Mouse (Mus musculus) layer of hippocampus, postnatal 25 days (tissue): ENCODE results near the gene Enam. TPM values are rescaled to one million over a fixed set of nuclear protein-coding genes. Genes with fewer than 3 reads are reported as not detected.
"Not testable (repeated sequence)": the region's sequence is repeated elsewhere in the genome, so short reads cannot be mapped to it uniquely, and the experiment has no call there.

Experiments
- DNase-seq, 2 experiments: peaks; one replicate each; pipeline ENCODE4 v3.0.0; 2022; ENCODE audit warnings: mixed read lengths in 2 of 2, low spot score in 1 of 2; ENCODE audit errors: extremely low spot score in 1 of 2
- total RNA-seq, 2 experiments: library from RNA; stranded (reverse); gene quantifications; 2 replicates each; pipeline ENCODE4 v1.2.3; 2021

Enam gene
- not detected for total RNA-seq

- no peak for DNase-seq
Measured at GRCm38 (mm10) chr5:88487675-88488074, at the start of gene Enam. Gene Enam, plus strand, starts transcription at chr5:88487975.

- DNase-seq, result no peak
Measured at GRCm38 (mm10) chr5:88455691-88456090, 32.1 kb upstream of the Enam start, which contains the start of gene Ambn. Gene Ambn, plus strand, starts transcription at chr5:88455991.

GRCm38 (mm10) chr5:88467471-88467870 is 20.3 kb upstream of the Enam start:
- no peak for DNase-seq

GRCm38 (mm10) chr5:88468807-88469704 is 18.7 kb upstream of the Enam start:
- no peak for DNase-seq

- DNase-seq, result no peak
Measured at GRCm38 (mm10) chr5:88489004-88489403, 1.2 kb downstream of the Enam start.

- no peak for DNase-seq
Measured at GRCm38 (mm10) chr5:88491111-88491510, 3.3 kb downstream of the Enam start.

GRCm38 (mm10) chr5:88499781-88500180 is 12.0 kb downstream of the Enam start:
- DNase-seq, result no peak

GRCm38 (mm10) chr5:88508555-88508954 is 20.8 kb downstream of the Enam start:
- no peak for DNase-seq

GRCm38 (mm10) chr5:88508990-88509389 is 21.2 kb downstream of the Enam start:
- DNase-seq, result no peak

- peak in 1 of 2 experiments; percentile 31 for DNase-seq
Measured at GRCm38 (mm10) chr5:88519232-88519631, 31.5 kb downstream of the Enam start.

GRCm38 (mm10) chr5:88527657-88528056 is 39.9 kb downstream of the Enam start, which contains the start of gene Jchain:
Gene Jchain, minus strand, starts transcription at chr5:88527891.
- DNase-seq, result no peak

GRCm38 (mm10) chr5:88530908-88531307 is 43.1 kb downstream of the Enam start:
- DNase-seq, result no peak

GRCm38 (mm10) chr5:88534697-88535096 is 46.9 kb downstream of the Enam start:
- no peak for DNase-seq

GRCm38 (mm10) chr5:88540845-88541244 is 53.1 kb downstream of the Enam start:
- DNase-seq, result no peak

GRCm38 (mm10) chr5:88542651-88543282 is 55.0 kb downstream of the Enam start:
- peak in 1 of 2 experiments; percentile 24 for DNase-seq

- DNase-seq, result not testable (repeated sequence)
Measured at GRCm38 (mm10) chr5:88544411-88544810, 56.6 kb downstream of the Enam start.

GRCm38 (mm10) chr5:88545536-88545935 is 57.8 kb downstream of the Enam start:
- no peak for DNase-seq

GRCm38 (mm10) chr5:88553271-88554085 is 65.7 kb downstream of the Enam start:
- no peak for DNase-seq

- DNase-seq, result peak; percentile 95 to 98
Measured at GRCm38 (mm10) chr5:88554086-88554886, 66.5 kb downstream of the Enam start, which contains the start of gene Utp3. Gene Utp3, plus strand, starts transcription at chr5:88554462.
